Mouse (Mus musculus) megakaryocyte-erythroid progenitor cell, adult 5 weeks (primary cell): Measurements from ENCODE around the gene Vps26a. TPM values are rescaled to one million over a fixed set of nuclear protein-coding genes. Genes with fewer than 3 reads are reported as not detected.

Source experiments
- polyA plus RNA-seq: library from polyadenylated mRNA; stranded (reverse); fragments of >175 nt; gene quantifications from 2 replicates; pipeline ENCODE4 v1.2.3, GENCODE M21; 2012

Vps26a gene
- 11.1 and 11.4 TPM in 2 replicates for polyA plus RNA-seq

DNA sequence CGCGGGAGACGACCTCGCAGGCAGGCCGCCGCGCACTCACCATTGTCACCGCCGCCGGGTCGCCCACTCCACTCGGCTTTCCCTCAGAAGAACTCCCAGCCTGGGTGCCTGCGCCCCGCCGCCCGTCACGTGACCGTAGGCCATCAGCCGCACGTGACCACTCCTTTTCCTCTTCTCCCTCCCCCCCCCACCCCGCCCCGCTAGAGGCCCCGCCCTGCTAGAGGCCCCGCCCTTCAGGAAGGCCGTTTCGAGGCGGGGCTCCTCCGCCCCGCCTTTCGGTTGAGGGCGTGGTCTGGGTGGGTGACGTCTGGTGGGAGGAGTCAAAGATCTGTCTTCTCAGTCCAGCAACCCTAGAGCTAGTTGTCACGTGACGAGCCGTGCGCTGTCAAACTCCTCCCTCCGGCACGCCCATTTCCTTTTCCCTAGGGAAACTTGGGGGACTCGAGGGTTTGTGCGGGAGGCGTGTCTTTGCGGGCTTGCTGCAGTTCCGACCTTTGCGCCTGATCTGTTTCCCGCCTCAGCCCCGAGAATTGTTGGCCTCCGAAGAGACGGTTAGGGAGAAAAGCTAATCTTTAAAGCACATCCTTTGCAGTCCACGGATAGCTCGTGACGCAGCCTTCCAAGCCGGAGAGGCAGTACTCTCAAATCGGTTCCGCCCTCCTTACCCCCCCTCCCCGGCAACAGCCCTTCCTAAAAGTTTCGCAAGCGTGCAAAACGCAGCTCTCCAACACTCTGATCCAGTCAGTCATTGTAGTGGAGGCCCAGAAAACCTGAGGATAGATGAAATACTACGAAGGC is at the start of gene Vps26a:
TSS of gene Vps26a (minus strand) at position 188 of the 798 bp plus-strand sequence.

DNA sequence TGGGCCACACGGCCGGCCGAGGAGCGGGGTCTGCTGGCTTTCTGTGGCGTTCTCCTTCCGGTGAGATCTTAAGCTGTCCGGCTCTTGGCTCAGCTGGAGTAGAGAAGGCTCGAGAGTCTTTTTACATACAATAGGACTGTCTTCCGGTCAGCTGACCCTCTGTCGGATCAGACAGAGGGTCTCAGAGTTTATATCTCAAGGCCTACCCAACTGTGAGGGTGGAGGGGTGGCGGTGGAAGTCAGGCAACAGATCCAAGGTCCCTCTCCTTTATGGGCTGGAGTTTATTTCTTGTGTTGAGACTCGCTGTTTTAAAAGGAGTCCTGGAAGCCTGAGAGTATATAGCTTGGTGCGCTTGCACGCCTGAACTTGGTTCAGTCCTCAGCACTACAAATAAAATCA is 40.7 kb upstream of the Vps26a start, which contains the start of gene Srgn:
TSS of gene Srgn (minus strand) at position 101 of the 400 bp plus-strand sequence.

DNA sequence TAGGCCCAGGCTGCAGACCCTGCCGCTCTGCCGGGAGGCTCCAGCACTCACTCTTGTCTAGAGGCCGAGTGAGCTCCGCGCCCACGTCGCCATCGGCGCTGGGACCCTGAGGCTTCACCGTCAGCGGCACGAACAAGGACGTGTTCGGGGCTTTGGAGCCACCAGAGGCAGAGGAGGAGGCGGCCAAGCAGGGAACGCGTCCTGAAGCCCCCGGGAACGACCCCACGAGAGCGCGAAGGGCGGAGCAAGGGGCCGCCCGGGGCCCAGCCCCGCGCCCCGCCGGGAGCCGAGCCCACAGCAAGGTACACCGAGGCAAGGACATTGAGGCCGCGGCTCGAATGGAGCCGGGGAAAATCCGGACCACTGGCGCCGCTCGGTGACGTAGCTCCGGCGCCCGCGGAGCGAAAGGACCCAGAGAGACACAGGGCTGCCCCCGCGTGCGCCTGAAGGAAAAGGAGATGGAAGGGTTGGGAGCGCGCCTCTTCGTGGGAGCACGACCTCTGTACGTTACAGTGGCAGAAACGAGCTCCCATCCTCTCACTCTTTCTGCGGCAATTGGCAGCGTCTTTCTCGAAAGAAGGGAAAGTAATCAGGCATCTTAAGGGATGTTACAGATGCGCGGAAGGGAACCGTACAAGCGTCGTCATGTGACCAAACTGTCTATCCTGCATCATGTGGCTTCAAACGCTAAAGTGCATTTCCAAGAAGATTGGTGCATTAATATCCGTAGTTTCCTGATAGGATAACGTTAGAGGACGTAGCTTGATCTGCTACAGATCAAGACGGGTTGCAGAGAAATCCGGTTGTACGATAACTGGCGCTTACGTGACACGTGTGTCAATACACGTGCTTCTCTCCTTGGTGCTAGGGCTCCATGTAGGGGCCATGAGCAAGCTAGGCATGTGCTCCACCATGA is 37.0 kb downstream of the Vps26a start, which contains the start of the genes 4930507D05Rik and Supv3l1:
TSS of gene 4930507D05Rik (plus strand) at position 126 of the 916 bp plus-strand sequence.
TSS of gene Supv3l1 (minus strand) at position 375 of the 916 bp plus-strand sequence.

DNA sequence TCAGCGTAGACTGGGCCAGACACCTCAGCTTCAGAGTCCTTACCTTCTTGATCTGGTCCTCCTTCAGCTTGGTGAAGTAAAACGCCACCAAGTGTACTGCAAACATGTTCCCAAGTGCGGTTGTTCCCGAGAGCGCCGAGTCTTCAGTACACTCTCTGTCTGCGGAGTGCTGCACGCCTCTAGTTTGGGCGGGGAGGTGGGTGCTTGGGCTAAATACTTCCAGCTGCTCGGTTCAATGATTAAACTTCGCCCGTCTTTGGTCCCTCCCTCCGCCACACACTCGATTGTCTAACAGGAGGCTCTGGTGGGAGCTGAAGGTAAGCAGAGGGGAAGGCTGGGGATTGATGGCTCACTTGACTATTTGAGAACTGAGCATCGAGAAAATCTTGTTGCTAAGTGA is 64.3 kb downstream of the Vps26a start, which contains the start of gene Hkdc1:
TSS of gene Hkdc1 (minus strand) at position 237 of the 400 bp plus-strand sequence.

Other genes with a start within 250 kb of the Vps26a start
- gene Tacr2, start 234.4 kb downstream of the Vps26a start, polyA plus RNA-seq = not detected in 2 replicates
- 254 and 322 TPM in 2 replicates for gene Hk1, start 106.9 kb downstream of the Vps26a start, polyA plus RNA-seq
- gene Hkdc1, start 64.3 kb downstream of the Vps26a start, polyA plus RNA-seq = 0.02 TPM in 1 of 2 replicates, not detected in the other
- gene 4930507D05Rik, start 37.3 kb downstream of the Vps26a start, polyA plus RNA-seq = 0.18 and 0.41 TPM in 2 replicates
- gene Supv3l1, start 37.1 kb downstream of the Vps26a start, polyA plus RNA-seq = 18.6 and 27.3 TPM in 2 replicates
- gene Srgn, start 40.6 kb upstream of the Vps26a start, polyA plus RNA-seq = 890 and 940 TPM in 2 replicates
- gene Kif1bp, start 91.7 kb upstream of the Vps26a start, polyA plus RNA-seq = 6.3 and 6.7 TPM in 2 replicates
- 90.8 and 142 TPM in 2 replicates for gene Ddx21, start 115.5 kb upstream of the Vps26a start, polyA plus RNA-seq
- 97.3 and 136 TPM in 2 replicates for gene Ddx50, start 164.4 kb upstream of the Vps26a start, polyA plus RNA-seq
- gene Stox1, start 239.3 kb upstream of the Vps26a start, polyA plus RNA-seq = 0.02 and 0.03 TPM in 2 replicates